Mouse (Mus musculus) midbrain, embryonic 16.5 days (tissue): ENCODE measurements around the gene Shank1. TPM values are rescaled to one million over a fixed set of nuclear protein-coding genes. Genes with fewer than 3 reads are reported as not detected.

Source experiments
- ATAC-seq: fragments of 200-750 bp; cut with Nextera tagmentation; 2 replicates; pipeline ENCODE4 v1.8.0; 2017; ENCODE audit warnings: moderate TSS enrichment
- H3K27ac ChIP-seq: fragments of 300-500 bp; sonication (generic); 2 replicates; pipeline ENCODE4 v1.5.1; 2014; ENCODE audit warnings: mild to moderate bottlenecking, low read length, mixed read lengths
- H3K27me3 ChIP-seq: fragments of 300-500 bp; sonication (generic); 2 replicates; pipeline ENCODE4 v1.6.1; 2014; ENCODE audit warnings: low read depth, low read length, mixed read lengths; ENCODE audit not compliant: control insufficient read depth, insufficient read depth
- H3K36me3 ChIP-seq: fragments of 300-500 bp; sonication (generic); 2 replicates; pipeline ENCODE4 v1.6.1; 2014; ENCODE audit warnings: mild to moderate bottlenecking, low read length, moderate library complexity, mixed read lengths; ENCODE audit not compliant: control insufficient read depth, insufficient read depth
- H3K4me1 ChIP-seq: fragments of 300-500 bp; sonication (generic); 2 replicates; pipeline ENCODE4 v1.6.1; 2014; ENCODE audit warnings: mild to moderate bottlenecking, low read length, mixed read lengths; ENCODE audit not compliant: control insufficient read depth, insufficient read depth
- H3K4me2 ChIP-seq: fragments of 300-500 bp; sonication (generic); 2 replicates; pipeline ENCODE4 v1.6.1; 2014; ENCODE audit warnings: mild to moderate bottlenecking, low read length, mixed read lengths
- H3K4me3 ChIP-seq: fragments of 300-500 bp; sonication (generic); 2 replicates; pipeline ENCODE4 v1.5.1; 2014; ENCODE audit warnings: low read depth, mild to moderate bottlenecking, low read length, moderate library complexity, mixed read lengths
- H3K9ac ChIP-seq: fragments of 300-500 bp; sonication (generic); 2 replicates; pipeline ENCODE4 v1.6.1; 2014; ENCODE audit warnings: low read depth, low read length, mixed read lengths
- H3K9me3 ChIP-seq: fragments of 300-500 bp; sonication (generic); replicated peaks from 2 replicates; pipeline ENCODE4 v1.6.1; 2014; ENCODE audit warnings: mild to moderate bottlenecking, low read length, mixed read lengths; ENCODE audit not compliant: control insufficient read depth, poor library complexity, severe bottlenecking
- WGBS: fragments of 180-500 bp; shearing (Covaris S2); extraction: QIAGEN DNeasy Blood & Tissue Kit; methylation state at CpG from one replicate; pipeline ENCODE4 v1.1.7; 2014; 5-methylcytosine and 5-hydroxymethylcytosine counted together
- polyA plus RNA-seq: library from polyadenylated mRNA; unstranded; fragments of >200 nt; fragmentation: Nextera tagmentation; extraction: Ambion mirVana; gene quantifications from 2 replicates; pipeline ENCODE4 v1.2.1, GENCODE M21; 2015

Shank1 gene
- polyA plus RNA-seq, 1 experiment from 2014 or later: 35.6 TPM

GRCm38 (mm10) chr7:44334139-44334538 is 24.1 kb downstream of the Shank1 start:
- H3K4me1 ChIP-seq: peaks cover 19% of the 10 kb centered on the region
- no peak overlapping the region for H3K27ac ChIP-seq
- H3K9ac ChIP-seq: no peak overlapping the region
- 79% methylated on average over 14 of the region's 14 CpGs for WGBS
- no peak for ATAC-seq
- no peaks in the 10 kb centered on the region for H3K27me3 ChIP-seq
- H3K4me2 ChIP-seq: no peak overlapping the region
- H3K4me3 ChIP-seq: no peak overlapping the region
- peaks cover 7% of the 10 kb centered on the region; the same call in 1 of the 2 replicates for H3K36me3 ChIP-seq
- H3K9me3 ChIP-seq: no peaks in the 10 kb centered on the region

DNA sequence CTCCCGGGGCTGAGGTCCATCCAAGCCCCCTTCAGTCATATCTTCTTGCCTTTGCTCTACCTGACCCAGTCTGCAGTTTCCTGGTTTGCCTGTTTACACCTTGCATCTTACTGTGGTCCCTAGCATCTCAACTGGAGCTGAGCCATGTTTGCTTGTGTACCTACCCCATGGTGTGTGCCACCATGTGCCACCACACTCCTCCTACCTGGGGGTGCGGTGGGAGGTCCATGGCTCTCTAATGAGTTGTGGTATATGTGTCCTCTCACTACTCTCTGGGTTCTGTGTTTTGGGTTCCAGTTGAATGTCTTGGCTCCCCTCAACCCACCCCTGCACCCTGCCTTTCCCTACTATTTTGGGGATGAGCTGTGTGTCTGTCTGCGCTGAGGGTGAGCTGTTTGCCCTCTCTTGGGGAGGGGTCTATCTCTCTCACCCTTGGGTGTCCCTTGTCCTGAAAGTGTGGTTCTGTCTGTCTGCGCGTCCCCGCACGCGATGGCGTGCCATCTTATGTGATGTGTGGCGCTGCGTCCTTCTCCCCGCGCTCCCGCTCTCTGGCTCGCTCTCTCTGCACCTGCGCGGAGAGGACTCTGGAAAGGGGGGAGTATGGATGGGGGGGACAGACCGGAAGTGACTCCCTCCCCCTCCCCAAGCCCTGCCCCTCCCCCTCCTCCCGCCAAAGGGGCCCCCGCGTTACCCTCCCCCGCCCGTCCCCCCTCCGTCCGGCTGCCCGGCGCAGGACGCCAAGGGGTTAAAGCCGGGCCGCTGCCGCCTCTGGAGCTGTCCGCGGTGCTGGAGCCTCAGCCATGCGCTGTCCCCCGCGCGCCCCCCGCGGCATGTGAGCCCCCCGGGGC is 25.2 kb downstream of the Shank1 start:
- Histone ChIP-seq H3K36me3 (peaks cover 4% of the 10 kb centered on the region; the same call in 1 of the 2 replicates), H3K27me3 (no peaks in the 10 kb centered on the region), H3K4me2 (peak overlapping the region; percentile 94), H3K27ac (peak overlapping the region; percentile 90), H3K4me1 (peaks cover 19% of the 10 kb centered on the region), H3K9ac (peak overlapping the region; percentile 95), H3K4me3 (peak overlapping the region; percentile 78), H3K9me3 (no peaks in the 10 kb centered on the region)
- 5% methylated on average over 17 of the region's 40 CpGs for WGBS
- peak; percentile 79 for ATAC-seq

DNA sequence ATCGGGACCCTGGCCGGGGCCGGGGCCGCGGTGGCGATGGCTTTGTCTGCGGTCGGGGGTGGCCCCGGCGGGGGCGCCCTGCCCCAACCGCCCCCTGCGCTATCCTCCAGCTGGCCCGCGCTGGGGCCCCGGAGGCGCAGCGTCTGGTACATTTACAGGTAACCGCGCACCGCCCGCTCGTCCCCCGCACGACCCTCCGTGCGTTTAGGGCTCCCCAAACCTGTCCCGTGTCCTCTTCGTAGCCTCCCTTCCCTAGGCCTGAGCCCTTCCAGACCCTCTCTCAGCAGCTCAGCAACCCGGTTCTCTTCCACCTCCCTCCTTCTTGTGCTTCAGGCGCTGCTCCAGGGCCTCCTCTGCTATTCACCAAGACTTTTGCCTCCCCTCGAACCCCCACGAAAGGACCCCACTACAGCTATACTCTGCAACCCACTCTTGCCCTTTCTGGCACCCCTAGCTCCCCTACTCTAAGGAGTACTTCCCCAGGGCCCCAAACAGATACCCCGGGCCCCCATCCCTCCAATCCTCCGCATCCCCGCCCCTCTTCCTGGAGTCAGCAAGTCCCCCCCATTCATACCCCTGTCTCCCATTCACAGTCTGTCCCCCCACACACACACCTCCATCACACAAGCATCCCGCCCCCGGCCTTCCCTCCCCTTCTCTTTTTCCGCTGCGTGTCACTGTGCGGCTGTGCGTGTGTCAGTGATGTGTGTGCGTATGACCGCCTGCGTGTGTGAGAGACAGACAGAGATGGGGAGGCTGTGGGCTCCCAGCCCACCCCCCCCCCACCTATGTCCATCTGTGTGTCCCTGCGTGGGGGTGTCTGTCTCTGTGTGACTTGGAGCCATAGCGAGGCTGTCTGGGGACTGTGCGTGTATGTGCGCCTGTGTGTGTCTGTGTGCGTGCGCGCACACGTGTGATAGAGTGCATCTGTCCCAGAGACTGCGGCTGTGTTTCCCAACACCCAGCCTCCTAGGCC is 26.3 kb downstream of the Shank1 start:
- Histone ChIP-seq H3K4me3 (peak overlapping the region; percentile 78), H3K36me3 (peaks cover 4% of the 10 kb centered on the region; the same call in 1 of the 2 replicates), H3K27me3 (no peaks in the 10 kb centered on the region), H3K9me3 (no peaks in the 10 kb centered on the region), H3K4me1 (peaks cover 19% of the 10 kb centered on the region), H3K27ac (peak overlapping the region; percentile 90), H3K4me2 (peak overlapping the region; percentile 94), H3K9ac (peak overlapping the region; percentile 95)
- peak; percentile 77 for ATAC-seq
- WGBS: 3% methylated on average over 30 of the region's 54 CpGs

DNA sequence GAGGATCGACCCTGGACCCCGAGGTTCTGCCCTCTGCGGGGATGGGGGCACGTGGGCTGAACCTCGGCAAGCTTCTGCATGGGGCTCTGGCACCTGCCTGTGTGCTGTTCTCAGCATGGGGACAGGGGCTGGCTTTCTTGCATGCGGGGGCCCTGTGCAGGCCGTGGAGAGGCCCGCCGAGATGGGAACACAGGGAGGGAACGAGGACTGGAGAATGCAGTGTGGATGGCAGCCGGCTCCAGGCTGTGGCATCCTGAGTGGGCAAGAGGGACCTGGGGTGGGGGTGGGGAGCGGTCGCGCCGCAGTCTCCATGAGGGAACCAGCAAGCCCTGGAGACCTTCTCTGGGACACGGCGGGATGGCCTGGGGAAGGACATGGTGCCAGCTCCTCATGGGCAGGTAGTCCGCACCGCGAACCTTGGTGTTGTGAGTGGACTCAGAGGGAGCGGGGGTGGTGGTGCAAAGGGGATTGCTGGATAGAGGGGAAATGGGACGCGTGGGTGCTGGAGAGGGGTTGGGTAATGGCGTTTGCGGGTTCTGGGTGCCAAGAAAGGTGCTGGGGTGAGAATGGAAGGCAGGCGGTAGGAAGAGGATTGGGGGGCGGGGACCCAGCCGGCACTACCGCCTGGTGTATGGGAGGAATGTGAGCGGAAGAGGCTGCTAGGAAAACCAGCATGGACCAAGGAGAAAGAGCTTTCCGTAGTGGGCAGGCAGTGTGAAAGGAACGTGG is 27.2 kb downstream of the Shank1 start:
- H3K27me3 ChIP-seq: no peaks in the 10 kb centered on the region

GRCm38 (mm10) chr7:44340226-44340625 is 30.2 kb downstream of the Shank1 start:
- H3K27me3 ChIP-seq: no peaks in the 10 kb centered on the region
- ATAC-seq: no peak
- H3K4me2 ChIP-seq: no peak overlapping the region
- peaks cover 17% of the 10 kb centered on the region for H3K36me3 ChIP-seq
- WGBS: 75% methylated on average over 6 of the region's 6 CpGs
- H3K9me3 ChIP-seq: no peaks in the 10 kb centered on the region
- H3K9ac ChIP-seq: no peak overlapping the region
- H3K4me3 ChIP-seq: no peak overlapping the region
- H3K4me1 ChIP-seq: peaks cover 16% of the 10 kb centered on the region
- no peak overlapping the region for H3K27ac ChIP-seq

More for the DNA sequence above, 27.2 kb downstream of the Shank1 start:
- peak overlapping the region; percentile 95 for H3K9ac ChIP-seq
- peaks cover 7% of the 10 kb centered on the region; the same call in 1 of the 2 replicates for H3K36me3 ChIP-seq
- peak overlapping the region; percentile 90 for H3K27ac ChIP-seq
- peak overlapping the region; percentile 94 for H3K4me2 ChIP-seq
- H3K4me3 ChIP-seq: peak overlapping the region; percentile 78
- 2% methylated on average over 30 of the region's 32 CpGs for WGBS
- peak; percentile 13 for ATAC-seq
- H3K9me3 ChIP-seq: no peaks in the 10 kb centered on the region
- H3K4me1 ChIP-seq: peaks cover 19% of the 10 kb centered on the region

DNA sequence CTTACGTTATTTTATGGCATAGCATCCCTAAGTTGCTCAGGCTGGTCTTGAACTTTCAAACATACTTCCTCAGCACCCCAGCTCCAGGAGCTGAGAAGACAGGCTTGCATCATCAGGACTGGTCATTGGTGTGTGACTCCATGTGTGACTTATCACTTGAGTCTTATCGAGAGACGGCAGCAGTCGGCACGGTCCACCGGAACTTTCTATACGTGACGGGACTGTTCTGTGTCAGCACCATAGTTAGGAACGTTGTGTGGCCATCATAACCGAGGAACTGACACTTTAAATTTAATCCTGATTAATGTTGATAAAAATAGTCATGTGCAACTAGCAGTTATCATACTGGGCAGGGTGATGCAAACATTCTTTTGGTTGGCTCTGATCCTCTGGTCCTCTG is 31.1 kb downstream of the Shank1 start:
- Histone ChIP-seq H3K9ac (no peak overlapping the region), H3K27ac (no peak overlapping the region), H3K27me3 (no peaks in the 10 kb centered on the region), H3K4me3 (no peak overlapping the region), H3K4me2 (no peak overlapping the region), H3K36me3 (peaks cover 24% of the 10 kb centered on the region), H3K9me3 (no peaks in the 10 kb centered on the region), H3K4me1 (peaks cover 16% of the 10 kb centered on the region)
- no peak for ATAC-seq
- 88% methylated on average over 10 of the region's 10 CpGs for WGBS

GRCm38 (mm10) chr7:44341714-44342113 is 31.7 kb downstream of the Shank1 start:
- no peaks in the 10 kb centered on the region for H3K27me3 ChIP-seq
- H3K9me3 ChIP-seq: no peaks in the 10 kb centered on the region
- ATAC-seq: no peak
- no peak overlapping the region for H3K27ac ChIP-seq
- H3K4me3 ChIP-seq: no peak overlapping the region
- peaks cover 16% of the 10 kb centered on the region for H3K4me1 ChIP-seq
- H3K4me2 ChIP-seq: no peak overlapping the region
- peaks cover 30% of the 10 kb centered on the region for H3K36me3 ChIP-seq
- no peak overlapping the region for H3K9ac ChIP-seq
- WGBS: 70% methylated on average over 5 of the region's 5 CpGs

GRCm38 (mm10) chr7:44343459-44344015 is 33.5 kb downstream of the Shank1 start:
- H3K9me3 ChIP-seq: no peaks in the 10 kb centered on the region
- ATAC-seq: no peak
- no peaks in the 10 kb centered on the region for H3K27me3 ChIP-seq
- WGBS: 24% methylated on average over 11 of the region's 11 CpGs
- H3K27ac ChIP-seq: 0 out of 2 replicates have a peak overlapping the region, but pooled peaks have one; percentile 28
- no peaks in the 10 kb centered on the region for H3K4me1 ChIP-seq
- H3K4me3 ChIP-seq: no peak overlapping the region
- no peak overlapping the region for H3K9ac ChIP-seq
- H3K4me2 ChIP-seq: no peak overlapping the region
- peaks cover 35% of the 10 kb centered on the region for H3K36me3 ChIP-seq
